Mouse (Mus musculus) lung, adult 2 months (tissue): Measurements from ENCODE around the gene Acot2. TPM values are rescaled to one million over a fixed set of nuclear protein-coding genes. Genes with fewer than 3 reads are reported as not detected.
"Not testable (repeated sequence)": the region's sequence is repeated elsewhere in the genome, so short reads cannot be mapped to it uniquely, and the experiment has no call there.

Experiments used
- DNase-seq: peaks from one replicate; pipeline ENCODE4 v3.0.0; 2022
- H3K4me1 ChIP-seq: fragments of 200-500 bp; 2 replicates; pipeline ENCODE4 v1.6.1; 2011; ENCODE audit warnings: low read length; ENCODE audit not compliant: control insufficient read depth, insufficient read depth
- H3K4me3 ChIP-seq: fragments of 200-500 bp; replicated peaks from 2 replicates; pipeline ENCODE3; 2011; ENCODE audit warnings: low read depth, mild to moderate bottlenecking, control low read depth, low read length; ENCODE audit errors: extremely low read depth
- CTCF ChIP-seq: fragments of 200-500 bp; IDR thresholded peaks from 2 replicates; pipeline ENCODE4 v1.5.1; 2011; ENCODE audit warnings: mild to moderate bottlenecking, low read length, control low read depth; ENCODE audit not compliant: insufficient read depth
- POLR2A ChIP-seq: fragments of 200-500 bp; IDR thresholded peaks from 2 replicates; pipeline ENCODE4 v1.6.1; 2011; ENCODE audit warnings: low read depth, mild to moderate bottlenecking, control low read depth, low read length, borderline replicate concordance; ENCODE audit errors: extremely low read depth
- WGBS: fragments of 180-500 bp; shearing (Covaris S2); methylation state at CpG from one replicate; pipeline ENCODE4 v1.1.7; 2018; 5-methylcytosine and 5-hydroxymethylcytosine counted together
- polyA plus RNA-seq: library from polyadenylated mRNA; depleted of rRNA; stranded (reverse); fragments of >200 nt; gene quantifications from 2 replicates; pipeline ENCODE4 v1.2.3, GENCODE M21; 2012; rRNA removed

Acot2 gene
- 18.4 and 20.3 TPM in 2 replicates for polyA plus RNA-seq

- Histone ChIP-seq H3K4me1 (peaks cover 5% of the 10 kb centered on the region; the same call in 1 of the 2 replicates), H3K4me3 (peak within 1 kb of the TSS; percentile 71)
- TF ChIP-seq POLR2A (peak; percentile 75; the same call in 1 of the 2 replicates), CTCF (peak; percentile 72)
- under 1% methylated on average over 80 of the region's 80 CpGs for WGBS
- DNase-seq, result peak; percentile 79
These were observed at the start of gene Acot2 for GRCm38 (mm10) chr12:83987583-83988441. Gene Acot2, plus strand, starts transcription at chr12:83987861.

GRCm38 (mm10) chr12:83938592-83938991 lies 49.1 kb upstream of the Acot2 start:
- WGBS, result 21% methylated on average over 1 of the region's 1 CpGs
- not testable (repeated sequence) for DNase-seq, H3K4me3 ChIP-seq
- peaks cover 15% of the 10 kb centered on the region for H3K4me1 ChIP-seq

- TF ChIP-seq CTCF (no peak), POLR2A (no peak)
- peaks cover 15% of the 10 kb centered on the region for H3K4me1 ChIP-seq
- WGBS, result 79% methylated on average over 2 of the region's 2 CpGs
- H3K4me3 ChIP-seq, result no peak overlapping the region
- DNase-seq, result no peak
These were observed 48.3 kb upstream of the Acot2 start for GRCm38 (mm10) chr12:83939332-83939731.

- H3K4me3 ChIP-seq, result no peak overlapping the region
- no peak for DNase-seq
- peaks cover 15% of the 10 kb centered on the region for H3K4me1 ChIP-seq
- 35% methylated on average over 4 of the region's 4 CpGs for WGBS
- TF ChIP-seq CTCF (no peak), POLR2A (no peak)
These were observed 47.6 kb upstream of the Acot2 start for GRCm38 (mm10) chr12:83940031-83940430.

GRCm38 (mm10) chr12:83941938-83942337 lies 45.7 kb upstream of the Acot2 start:
- WGBS, result 77% methylated on average over 3 of the region's 3 CpGs
- no peak for DNase-seq
- TF ChIP-seq CTCF, result no peak
- no peak overlapping the region for H3K4me3 ChIP-seq
- peaks cover 15% of the 10 kb centered on the region for H3K4me1 ChIP-seq

GRCm38 (mm10) chr12:83947260-83947811 lies 40.3 kb upstream of the Acot2 start:
- Histone ChIP-seq H3K4me3 (no peak overlapping the region), H3K4me1 (peaks cover 2% of the 10 kb centered on the region; the same call in 1 of the 2 replicates)
- no peak for DNase-seq
- 49% methylated on average over 8 of the region's 8 CpGs for WGBS
- no peak for TF ChIP-seq CTCF
- no peak for TF ChIP-seq POLR2A

GRCm38 (mm10) chr12:83949043-83949442 lies 38.6 kb upstream of the Acot2 start:
- 53% methylated on average over 4 of the region's 4 CpGs for WGBS
- no peak overlapping the region for H3K4me3 ChIP-seq
- TF ChIP-seq CTCF (no peak), POLR2A (no peak)
- H3K4me1 ChIP-seq, result peaks cover 4% of the 10 kb centered on the region; the same call in 1 of the 2 replicates
- DNase-seq, result no peak

GRCm38 (mm10) chr12:83949776-83950492 lies 37.7 kb upstream of the Acot2 start:
- H3K4me1 ChIP-seq, result peaks cover 4% of the 10 kb centered on the region; the same call in 1 of the 2 replicates
- TF ChIP-seq CTCF, result no peak
- TF ChIP-seq POLR2A, result no peak
- no peak for DNase-seq
- 16% methylated on average over 11 of the region's 11 CpGs for WGBS
- H3K4me3 ChIP-seq, result peak overlapping the region; percentile 76

- Histone ChIP-seq H3K4me3 (peak within 1 kb of the TSS; percentile 76), H3K4me1 (peaks cover 8% of the 10 kb centered on the region; the same call in 1 of the 2 replicates)
- DNase-seq, result peak; percentile 80
- TF ChIP-seq POLR2A (peak; percentile 62; the same call in 1 of the 2 replicates), CTCF (no peak)
- under 1% methylated on average over 37 of the region's 37 CpGs for WGBS
These were observed 37.2 kb upstream of the Acot2 start, which contains the start of gene Riox1 for GRCm38 (mm10) chr12:83950493-83950839. Gene Riox1, plus strand, starts transcription at chr12:83950608.
